Mouse (Mus musculus) forebrain, embryonic 16.5 days (tissue): ENCODE data around the gene Krt19. TPM values are rescaled to one million over a fixed set of nuclear protein-coding genes. Genes with fewer than 3 reads are reported as not detected.

Experiments used
- ATAC-seq: fragments of 200-750 bp; cut with Nextera tagmentation; 2 replicates; pipeline ENCODE4 v1.8.0; 2017; ENCODE audit warnings: mild to moderate bottlenecking, moderate library complexity
- H3K27ac ChIP-seq: fragments of 300-500 bp; sonication (generic); 2 replicates; pipeline ENCODE4 v1.5.1; 2014; ENCODE audit warnings: low read length, control low read depth
- H3K27me3 ChIP-seq: fragments of 300-500 bp; sonication (generic); replicated peaks from 2 replicates; pipeline ENCODE4 v1.6.1; 2014; ENCODE audit warnings: low read length; ENCODE audit not compliant: control insufficient read depth, insufficient read depth
- H3K36me3 ChIP-seq: fragments of 300-500 bp; sonication (generic); 2 replicates; pipeline ENCODE4 v1.6.1; 2014; ENCODE audit not compliant: control insufficient read depth, insufficient read depth
- H3K4me1 ChIP-seq: fragments of 300-500 bp; sonication (generic); replicated peaks from 2 replicates; pipeline ENCODE4 v1.6.1; 2014; ENCODE audit warnings: low read length; ENCODE audit not compliant: control insufficient read depth, insufficient read depth
- H3K4me2 ChIP-seq: fragments of 300-500 bp; sonication (generic); 2 replicates; pipeline ENCODE4 v1.6.1; 2014; ENCODE audit warnings: mild to moderate bottlenecking, low read length, control low read depth
- H3K4me3 ChIP-seq: fragments of 300-500 bp; sonication (generic); replicated peaks from 2 replicates; pipeline ENCODE4 v1.5.1; 2014; ENCODE audit warnings: mild to moderate bottlenecking, low read length, control low read depth
- H3K9ac ChIP-seq: fragments of 300-500 bp; sonication (generic); replicated peaks from 2 replicates; pipeline ENCODE4 v1.6.1; 2014; ENCODE audit warnings: low read depth, low read length, control low read depth
- H3K9me3 ChIP-seq: fragments of 300-500 bp; sonication (generic); 2 replicates; pipeline ENCODE4 v1.6.1; 2016; ENCODE audit warnings: low read length; ENCODE audit not compliant: control insufficient read depth
- WGBS: fragments of 180-500 bp; shearing (Covaris S2); extraction: QIAGEN DNeasy Blood & Tissue Kit; methylation state at CpG from one replicate; pipeline ENCODE4 v1.1.7; 2014; 5-methylcytosine and 5-hydroxymethylcytosine counted together
- polyA plus RNA-seq: library from polyadenylated mRNA; unstranded; fragments of >200 nt; fragmentation: Nextera tagmentation; extraction: Ambion mirVana; gene quantifications from 2 replicates; pipeline ENCODE4 v1.2.1, GENCODE M21; 2015

Gene Krt19
- polyA plus RNA-seq, 1 experiment from 2014 or later: 0.30 TPM

GRCm38 (mm10) chr11:100112935-100113741 is 35.3 kb downstream of the Krt19 start:
- H3K27ac ChIP-seq: no peak overlapping the region
- H3K4me1 ChIP-seq: no peaks in the 10 kb centered on the region
- no peaks in the 10 kb centered on the region for H3K27me3 ChIP-seq
- H3K4me3 ChIP-seq: no peak overlapping the region
- 91% methylated on average over 11 of the region's 11 CpGs for WGBS
- no peaks in the 10 kb centered on the region for H3K9me3 ChIP-seq
- no peak for ATAC-seq
- H3K4me2 ChIP-seq: no peak overlapping the region
- H3K9ac ChIP-seq: no peak overlapping the region
- no peaks in the 10 kb centered on the region for H3K36me3 ChIP-seq

- H3K27me3 ChIP-seq: no peaks in the 10 kb centered on the region
- no peak within 1 kb of the TSS for H3K4me2 ChIP-seq
- no peaks in the 10 kb centered on the region for H3K36me3 ChIP-seq
- H3K9ac ChIP-seq: no peak within 1 kb of the TSS
- H3K4me3 ChIP-seq: no peak within 1 kb of the TSS
- no peaks in the 10 kb centered on the region for H3K4me1 ChIP-seq
- H3K9me3 ChIP-seq: no peaks in the 10 kb centered on the region
- no peak for ATAC-seq
- H3K27ac ChIP-seq: no peak within 1 kb of the TSS
- WGBS: 89% methylated on average over 6 of the region's 6 CpGs
Observed at GRCm38 (mm10) chr11:100105576-100106122, 42.8 kb downstream of the Krt19 start, which contains the start of gene Krt36. Krt36 (minus strand) TSS chr11:100105626.

DNA sequence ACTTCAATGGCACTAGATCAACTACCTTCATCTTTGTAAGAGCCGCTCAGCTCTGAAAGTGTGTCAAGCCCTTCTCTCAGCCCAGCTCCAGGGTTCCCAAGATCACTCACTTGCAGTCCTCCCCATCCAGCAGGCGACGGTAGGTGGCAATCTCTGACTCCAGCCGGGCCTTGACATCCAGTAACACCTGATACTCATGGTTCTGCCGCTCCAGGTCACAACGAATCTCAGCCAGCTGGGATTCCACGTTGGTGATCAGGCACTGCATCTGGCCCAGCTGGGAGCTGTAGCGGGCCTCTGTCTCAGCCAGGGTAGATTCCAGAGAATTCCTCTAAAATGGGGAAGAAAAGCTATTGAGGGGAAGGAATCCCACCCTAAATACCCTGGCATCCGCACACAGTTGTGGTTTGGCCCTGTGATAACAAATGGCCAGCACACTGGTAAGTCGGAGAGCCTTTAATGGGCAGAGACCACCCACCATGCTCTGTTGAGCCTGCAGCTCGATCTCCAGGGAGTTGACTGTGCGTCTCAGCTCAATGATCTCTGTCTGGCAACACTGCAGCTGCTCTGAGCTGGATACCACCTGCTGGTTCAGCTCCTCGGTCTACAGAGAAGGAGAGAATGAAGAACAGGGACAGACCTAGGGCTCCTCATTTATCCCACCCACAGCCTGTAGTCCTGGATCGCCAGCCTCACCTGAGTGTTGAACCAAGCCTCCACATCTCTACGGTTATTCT is 45.6 kb downstream of the Krt19 start:
- 66% methylated on average over 15 of the region's 15 CpGs for WGBS
- Histone ChIP-seq H3K9ac (no peak overlapping the region), H3K4me1 (no peaks in the 10 kb centered on the region), H3K4me3 (no peak overlapping the region), H3K36me3 (no peaks in the 10 kb centered on the region), H3K4me2 (no peak overlapping the region), H3K27ac (no peak overlapping the region), H3K9me3 (no peaks in the 10 kb centered on the region), H3K27me3 (no peaks in the 10 kb centered on the region)
- no peak for ATAC-seq

DNA sequence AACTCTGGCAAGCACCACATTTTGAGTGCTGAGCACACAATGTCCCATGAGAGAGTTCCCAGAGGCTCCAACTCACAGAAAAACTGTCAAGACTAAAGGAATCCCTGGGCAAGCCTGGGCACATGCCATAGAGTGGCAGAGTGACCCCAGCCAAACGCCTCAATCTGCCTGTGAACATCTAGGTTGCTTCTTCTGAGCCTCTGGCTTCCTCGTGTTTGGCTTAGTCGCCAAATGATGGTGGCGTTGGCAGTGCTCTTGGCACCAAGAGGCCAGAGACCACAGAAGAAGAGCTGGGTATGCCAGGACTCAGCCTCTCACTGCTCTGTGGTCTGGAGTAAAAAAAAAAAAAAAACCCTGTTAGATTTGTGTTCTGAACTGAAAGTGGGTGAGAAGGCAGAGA is 48.1 kb downstream of the Krt19 start:
- Histone ChIP-seq H3K4me1 (no peaks in the 10 kb centered on the region), H3K9ac (no peak overlapping the region), H3K4me3 (no peak overlapping the region), H3K4me2 (no peak overlapping the region), H3K27ac (no peak overlapping the region), H3K9me3 (no peaks in the 10 kb centered on the region), H3K27me3 (no peaks in the 10 kb centered on the region), H3K36me3 (no peaks in the 10 kb centered on the region)
- no peak for ATAC-seq
- WGBS: 86% methylated on average over 4 of the region's 4 CpGs

DNA sequence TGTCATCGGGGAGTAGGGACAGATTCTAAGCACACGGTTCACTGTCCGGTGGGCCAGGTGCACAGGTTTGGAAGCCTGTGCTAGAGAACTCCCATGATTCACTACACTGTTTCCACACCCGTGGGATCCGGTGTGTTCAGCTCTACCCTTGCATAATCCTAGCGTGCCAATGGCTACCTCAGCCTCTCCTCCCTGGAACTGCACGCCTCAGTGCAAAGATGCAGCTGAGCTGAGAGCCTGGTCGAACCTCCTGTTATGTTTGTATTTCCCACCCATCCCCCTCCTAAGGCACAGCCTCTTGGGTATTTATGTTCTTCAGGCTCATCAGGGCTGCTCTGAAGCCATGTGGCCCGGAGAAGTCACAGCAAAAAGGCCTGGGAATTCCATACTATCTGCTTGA is 50.6 kb downstream of the Krt19 start:
- WGBS: 89% methylated on average over 9 of the region's 9 CpGs
- Histone ChIP-seq H3K27ac (no peak overlapping the region), H3K4me2 (no peak overlapping the region), H3K4me3 (no peak overlapping the region), H3K36me3 (no peaks in the 10 kb centered on the region), H3K9ac (no peak overlapping the region), H3K4me1 (no peaks in the 10 kb centered on the region), H3K9me3 (no peaks in the 10 kb centered on the region), H3K27me3 (no peaks in the 10 kb centered on the region)
- ATAC-seq: no peak

DNA sequence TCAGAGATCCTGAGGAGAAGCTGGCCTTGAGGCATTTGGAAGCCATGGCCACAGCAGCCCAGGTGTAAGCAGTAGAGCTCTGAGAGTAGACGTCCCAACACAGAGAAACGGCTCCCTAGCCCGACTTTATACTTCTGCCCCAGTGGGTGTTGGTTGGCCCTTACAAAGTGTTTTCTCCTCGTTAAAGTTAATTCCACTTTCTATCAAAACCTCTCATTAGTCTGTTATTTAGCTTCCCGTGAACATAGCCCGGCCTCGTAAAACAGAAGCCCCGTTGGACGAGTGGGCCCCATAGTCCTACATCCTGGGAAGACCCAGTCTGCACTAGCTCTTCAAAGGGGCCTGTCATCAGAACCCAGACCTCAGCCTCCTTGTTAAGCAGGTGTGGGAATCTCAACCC is 52.3 kb downstream of the Krt19 start, which contains the start of gene Krt35:
TSS of gene Krt35 (minus strand) at position 101 of the 400 bp plus-strand sequence.
- no peak within 1 kb of the TSS for H3K9ac ChIP-seq
- no peak within 1 kb of the TSS for H3K27ac ChIP-seq
- H3K9me3 ChIP-seq: no peaks in the 10 kb centered on the region
- no peak within 1 kb of the TSS for H3K4me2 ChIP-seq
- no peaks in the 10 kb centered on the region for H3K27me3 ChIP-seq
- H3K4me3 ChIP-seq: no peak within 1 kb of the TSS
- WGBS: 42% methylated on average over 9 of the region's 9 CpGs
- H3K36me3 ChIP-seq: no peaks in the 10 kb centered on the region
- ATAC-seq: no peak
- H3K4me1 ChIP-seq: no peaks in the 10 kb centered on the region

Other genes starting within 250 kb of the Krt19 start
- gene Krtap31-1, start 240.7 kb downstream of the Krt19 start, polyA plus RNA-seq: not detected in 2 replicates
- not detected in 2 replicates for gene Gm11565, start 233.9 kb downstream of the Krt19 start, polyA plus RNA-seq
- not detected in 2 replicates for gene Krtap31-2, start 212.4 kb downstream of the Krt19 start, polyA plus RNA-seq
- not detected in 2 replicates for gene Krtap9-5, start 200.2 kb downstream of the Krt19 start, polyA plus RNA-seq
- not detected in 2 replicates for gene Krtap29-1, start 169.6 kb downstream of the Krt19 start, polyA plus RNA-seq
- not detected in 2 replicates for gene Krtap16-1, start 162.1 kb downstream of the Krt19 start, polyA plus RNA-seq
- gene Krtap17-1, start 154.7 kb downstream of the Krt19 start, polyA plus RNA-seq: not detected in 2 replicates
- not detected in 2 replicates for gene Krt33a, start 132.5 kb downstream of the Krt19 start, polyA plus RNA-seq
- not detected in 2 replicates for gene Krt33b, start 118.8 kb downstream of the Krt19 start, polyA plus RNA-seq
- not detected in 2 replicates for gene Krt34, start 107.1 kb downstream of the Krt19 start, polyA plus RNA-seq
- gene Krt31, start 98.1 kb downstream of the Krt19 start, polyA plus RNA-seq: not detected in 2 replicates
- gene Krt32, start 60.4 kb downstream of the Krt19 start, polyA plus RNA-seq: not detected in 2 replicates
- not detected in 2 replicates for gene Krt35, start 52.4 kb downstream of the Krt19 start, polyA plus RNA-seq
- gene Krt36, start 43.0 kb downstream of the Krt19 start, polyA plus RNA-seq: not detected in 2 replicates
- not detected in 2 replicates for gene Krt13, start 27.1 kb downstream of the Krt19 start, polyA plus RNA-seq
- 2.2 TPM in 1 of 2 replicates, not detected in the other for gene Krt15, start 12.7 kb downstream of the Krt19 start, polyA plus RNA-seq
- not detected in 2 replicates for gene Krt9, start 44.6 kb upstream of the Krt19 start, polyA plus RNA-seq
- gene Krt14, start 58.9 kb upstream of the Krt19 start, polyA plus RNA-seq: 0.38 and 1.6 TPM in 2 replicates
- not detected in 2 replicates for gene Krt16, start 100.2 kb upstream of the Krt19 start, polyA plus RNA-seq
- 0.27 and 0.62 TPM in 2 replicates for gene Krt17, start 112.4 kb upstream of the Krt19 start, polyA plus RNA-seq
- gene Krt42, start 121.2 kb upstream of the Krt19 start, polyA plus RNA-seq: not detected in 2 replicates
- 1,243 and 1,295 TPM in 2 replicates for gene Eif1, start 171.2 kb upstream of the Krt19 start, polyA plus RNA-seq
- gene Gast, start 185.7 kb upstream of the Krt19 start, polyA plus RNA-seq: not detected in 2 replicates
- gene Hap1, start 207.5 kb upstream of the Krt19 start, polyA plus RNA-seq: 72.3 and 164 TPM in 2 replicates
- gene Jup, start 249.1 kb upstream of the Krt19 start, polyA plus RNA-seq: 56.2 and 62.0 TPM in 2 replicates